Mouse (Mus musculus) brain, embryonic 14.5 days (tissue): ENCODE measurements around the gene Sh3rf1.
A peak's percentile ranks its signal among the peaks of the same experiment; 100 is the strongest.

Experiments
- CTCF ChIP-seq: fragments of 200-500 bp; IDR thresholded peaks from 2 replicates; pipeline ENCODE4 v1.5.1; 2012; ENCODE audit warnings: inconsistent platforms, mild to moderate bottlenecking, moderate library complexity, borderline replicate concordance; ENCODE audit not compliant: insufficient read depth, insufficient read length; ENCODE audit errors: extremely low read depth
- POLR2A ChIP-seq: fragments of 200-500 bp; IDR thresholded peaks from 2 replicates; pipeline ENCODE4 v1.6.1; 2012; ENCODE audit warnings: mild to moderate bottlenecking, inconsistent platforms, borderline replicate concordance; ENCODE audit not compliant: poor library complexity, insufficient read depth, insufficient read length, severe bottlenecking; ENCODE audit errors: extremely low read depth

- TF ChIP-seq POLR2A (peak; percentile 88), CTCF (no peak)
These were observed at the start of gene Sh3rf1 for GRCm38 (mm10) chr8:61223729-61224379.
